Mouse (Mus musculus): Measurements from ENCODE around the gene Mrgprh.
A peak's percentile ranks its signal among the peaks of the same experiment; 100 is the strongest.

Gene Mrgprh

GRCm38 (mm10) chr17:12875734-12876133 lies at the start of gene Mrgprh:
Gene Mrgprh (plus strand): TSS chr17:12876034.
- no peak for DNase-seq (ENCODE audit: low spot score in 2 of 2)

DNA sequence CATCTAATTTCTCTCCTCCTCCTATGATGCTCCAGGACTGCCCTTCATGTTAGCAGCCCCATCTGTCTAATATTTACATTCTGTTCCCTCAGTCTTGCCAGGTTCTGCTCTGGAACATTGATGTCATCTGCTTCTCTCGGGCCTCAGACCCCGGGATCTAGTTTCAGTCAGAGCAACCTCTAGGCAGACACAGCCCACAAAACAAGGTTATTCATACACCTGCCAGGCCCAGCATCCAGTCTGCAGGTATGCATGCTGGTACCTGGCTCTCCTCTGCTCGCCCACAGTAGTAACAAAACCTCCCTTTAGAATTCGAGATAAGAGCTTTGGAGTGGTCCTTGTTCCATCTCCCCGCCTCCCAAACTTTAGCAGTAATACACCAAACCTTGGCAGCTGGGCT lies 45.5 kb upstream of the Mrgprh start:
- peak; percentile 12 to 19 for DNase-seq (ENCODE audit: low spot score in 2 of 2)

DNA sequence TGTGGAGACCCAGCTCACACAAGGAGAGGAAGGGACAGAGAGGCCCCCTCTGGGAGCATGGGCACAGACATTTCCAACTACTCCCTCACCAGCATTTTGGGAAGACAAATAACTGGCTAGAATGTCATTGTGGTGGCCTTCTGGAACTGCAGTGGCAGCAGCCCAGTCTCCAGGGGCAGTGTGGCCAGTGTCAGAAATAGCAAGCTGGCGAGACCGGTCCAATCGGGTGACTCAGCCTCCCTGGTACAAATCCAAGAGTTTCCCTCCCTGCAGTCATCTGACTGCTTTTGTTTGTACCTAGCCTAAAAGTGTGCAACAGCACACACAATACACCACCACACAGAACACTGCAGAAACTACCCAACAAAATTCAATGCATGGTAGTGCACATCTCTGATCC lies 43.6 kb upstream of the Mrgprh start:
- DNase-seq (ENCODE audit: low spot score in 2 of 2): peak in 1 of 2 experiments; percentile 19

- DNase-seq (ENCODE audit: low spot score in 2 of 2): no peak
Observed at GRCm38 (mm10) chr17:12832657-12833056, 43.2 kb upstream of the Mrgprh start.

GRCm38 (mm10) chr17:12834317-12834716 lies 41.5 kb upstream of the Mrgprh start:
- no peak for DNase-seq (ENCODE audit: low spot score in 2 of 2)

GRCm38 (mm10) chr17:12834826-12835225 lies 41.0 kb upstream of the Mrgprh start:
- DNase-seq (ENCODE audit: low spot score in 2 of 2): peak in 1 of 2 experiments; percentile 15

GRCm38 (mm10) chr17:12835738-12836137 lies 40.1 kb upstream of the Mrgprh start:
- no peak for DNase-seq (ENCODE audit: low spot score in 2 of 2)

- DNase-seq (ENCODE audit: low spot score in 2 of 2): peak; percentile 68 to 82
Observed at GRCm38 (mm10) chr17:12839475-12840267, 36.2 kb upstream of the Mrgprh start.

GRCm38 (mm10) chr17:12843826-12844225 lies 32.0 kb upstream of the Mrgprh start:
- DNase-seq (ENCODE audit: low spot score in 2 of 2): peak; percentile 17 to 20

GRCm38 (mm10) chr17:12844540-12844939 lies 31.3 kb upstream of the Mrgprh start:
- peak; percentile 31 to 50 for DNase-seq (ENCODE audit: low spot score in 2 of 2)

DNA sequence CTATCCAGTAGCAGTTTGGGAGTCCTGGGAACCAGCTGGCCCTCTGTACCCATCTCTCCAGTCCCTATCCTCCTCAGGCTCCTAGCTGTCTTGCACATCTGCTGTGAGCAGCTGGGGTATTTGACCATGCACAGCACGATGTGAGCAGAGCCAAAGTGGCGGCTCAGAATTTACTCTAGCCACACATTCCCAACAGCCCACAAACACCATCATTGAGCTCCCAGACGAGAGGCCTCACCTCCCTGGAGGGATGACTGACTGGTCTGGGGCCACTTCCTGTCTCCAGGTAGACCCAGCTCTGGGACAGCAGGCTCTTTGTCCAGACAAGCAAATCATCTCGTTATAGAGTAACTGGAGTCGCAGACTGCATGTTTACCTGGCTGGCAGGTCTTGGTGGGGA lies 30.0 kb upstream of the Mrgprh start:
- DNase-seq (ENCODE audit: low spot score in 2 of 2): peak; percentile 27 to 34

DNA sequence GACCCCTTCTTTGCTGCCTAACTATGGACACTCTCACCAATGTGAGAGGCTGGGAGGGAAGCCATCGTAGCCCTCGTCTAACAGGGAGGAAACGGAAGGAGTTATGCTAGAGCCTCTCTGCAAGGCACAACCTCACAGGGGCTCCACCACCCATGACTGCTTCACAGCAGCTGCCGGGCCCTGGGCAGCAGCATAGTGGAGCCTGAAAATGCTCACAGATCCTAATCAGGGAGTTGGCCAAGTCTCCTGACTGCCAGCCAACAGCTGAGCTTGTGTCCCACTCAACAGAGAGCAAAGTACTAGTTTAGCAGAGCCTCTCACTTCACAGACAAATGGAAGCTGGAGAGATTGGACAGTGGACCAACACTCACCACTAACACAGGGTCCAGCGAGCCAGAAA lies 29.4 kb upstream of the Mrgprh start:
- peak; percentile 80 to 82 for DNase-seq (ENCODE audit: low spot score in 2 of 2)

- DNase-seq (ENCODE audit: low spot score in 2 of 2): no peak
Observed at GRCm38 (mm10) chr17:12847736-12848135, 28.1 kb upstream of the Mrgprh start.

DNA sequence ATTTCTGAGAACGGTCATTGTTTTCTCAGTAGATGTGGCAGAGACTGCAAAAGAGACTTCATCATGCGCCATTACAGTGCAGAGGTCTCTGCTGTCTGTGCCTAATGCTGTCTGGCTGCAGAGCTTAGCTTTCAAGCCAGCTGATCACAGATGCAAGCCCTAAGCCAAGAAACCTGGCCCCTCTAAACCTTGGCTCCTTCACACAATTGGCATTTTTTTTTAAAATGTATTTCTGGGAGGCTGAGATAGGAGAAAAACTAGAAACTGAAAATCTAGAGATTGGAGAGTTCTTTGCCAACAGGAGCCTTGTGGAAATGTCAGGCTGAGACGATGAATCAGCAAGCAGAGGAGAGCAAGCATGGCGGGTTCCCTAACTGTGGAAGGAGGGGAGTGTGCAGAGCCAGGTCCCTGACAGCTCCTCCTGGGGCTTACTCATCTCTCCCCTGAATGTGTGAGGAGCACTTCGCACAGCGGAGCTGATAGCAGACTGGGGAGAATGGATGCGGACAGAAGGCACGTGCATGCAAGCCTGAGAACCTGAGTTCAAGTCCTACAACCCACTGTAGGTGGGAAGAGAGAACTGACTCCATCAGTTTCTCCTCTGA lies 26.0 kb upstream of the Mrgprh start:
- peak; percentile 60 to 67 for DNase-seq (ENCODE audit: low spot score in 2 of 2)

DNA sequence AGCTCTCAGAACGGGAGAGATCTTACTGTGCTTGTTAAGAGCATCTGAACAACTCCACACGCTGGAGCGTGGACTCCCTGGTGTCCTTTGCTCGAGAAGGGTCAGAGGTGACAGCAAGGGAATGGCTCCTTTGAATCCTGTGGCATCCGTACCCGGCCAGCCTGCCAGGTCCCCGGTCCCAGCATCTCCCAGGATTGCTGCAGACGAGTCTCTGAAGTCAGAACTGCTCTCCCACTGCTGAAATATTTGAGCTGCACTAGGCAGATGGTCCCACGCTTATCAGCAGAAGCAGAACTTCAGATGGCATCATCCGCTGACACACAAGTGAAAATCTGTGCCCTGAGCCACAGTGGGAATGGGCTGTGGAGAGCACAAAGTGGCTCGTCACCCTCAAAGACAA lies 24.1 kb upstream of the Mrgprh start:
- DNase-seq (ENCODE audit: low spot score in 2 of 2): peak; percentile 54 to 72

- peak in 1 of 2 experiments; percentile 56 for DNase-seq (ENCODE audit: low spot score in 2 of 2)
Observed at GRCm38 (mm10) chr17:12853821-12854220, 22.0 kb upstream of the Mrgprh start.

DNA sequence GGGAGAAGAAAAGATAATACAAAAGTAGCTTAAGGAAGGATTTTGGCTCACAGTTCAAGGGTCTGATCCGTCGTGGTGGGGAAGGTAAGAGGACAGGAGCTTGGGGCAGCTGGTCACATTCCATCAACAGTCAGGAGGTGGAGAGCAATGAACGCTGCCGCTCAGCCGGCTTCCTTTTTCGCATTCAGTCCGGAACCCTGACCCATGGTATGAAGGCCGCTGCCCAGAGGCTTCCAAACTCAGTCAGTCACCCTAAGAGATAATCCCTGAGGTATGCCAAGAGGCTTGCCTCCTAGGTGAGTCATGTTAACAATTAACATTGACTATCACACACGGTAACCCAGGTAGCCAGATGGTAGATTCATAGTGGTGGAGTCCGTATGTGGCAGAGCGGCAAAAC lies 21.4 kb upstream of the Mrgprh start:
- no peak for DNase-seq (ENCODE audit: low spot score in 2 of 2)

GRCm38 (mm10) chr17:12857395-12857794 lies 18.4 kb upstream of the Mrgprh start:
- DNase-seq (ENCODE audit: low spot score in 2 of 2): no peak

GRCm38 (mm10) chr17:12858072-12858471 lies 17.8 kb upstream of the Mrgprh start:
- DNase-seq (ENCODE audit: low spot score in 2 of 2): no peak

GRCm38 (mm10) chr17:12859006-12859520 lies 16.8 kb upstream of the Mrgprh start:
- DNase-seq (ENCODE audit: low spot score in 2 of 2): no peak

- no peak for DNase-seq (ENCODE audit: low spot score in 2 of 2)
Observed at GRCm38 (mm10) chr17:12864111-12864510, 11.7 kb upstream of the Mrgprh start.

GRCm38 (mm10) chr17:12865407-12865806 lies 10.4 kb upstream of the Mrgprh start:
- no peak for DNase-seq (ENCODE audit: low spot score in 2 of 2)

DNA sequence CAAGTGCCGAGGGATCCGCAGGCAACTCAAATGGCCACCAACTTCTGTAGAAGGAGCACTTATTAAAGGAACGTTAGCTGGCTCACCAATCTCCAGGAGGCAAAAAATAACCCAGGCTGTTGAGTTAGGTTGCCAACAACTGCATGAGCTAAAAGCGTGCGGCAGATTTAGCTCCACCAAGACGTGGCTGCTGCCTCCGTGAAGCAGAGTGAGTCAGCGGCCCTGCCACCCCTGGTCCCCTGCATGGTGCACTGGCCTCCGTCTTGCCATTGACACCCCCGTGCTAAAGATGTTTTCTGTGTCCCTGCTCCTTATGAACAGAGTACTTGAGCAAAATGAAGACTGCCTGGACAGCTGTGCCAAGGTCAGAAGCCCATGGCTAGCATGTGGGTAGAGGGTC lies 9.0 kb upstream of the Mrgprh start:
- DNase-seq (ENCODE audit: low spot score in 2 of 2): peak in 1 of 2 experiments; percentile 58

All from right cerebral cortex, postnatal 10 days (tissue).